Mouse (Mus musculus) R1 (cell line): ENCODE measurements at regions not wholly inside any gene's neighbourhood (a gene's known extent, or its start where the extent isn't known, plus 50 kb on each side); places are given as distances from the start of the nearest gene placed in this dataset.
A peak's percentile ranks its signal among the peaks of the same experiment; 100 is the strongest.

Experiments used
- DNase-seq: peaks from one replicate; pipeline ENCODE4 v3.0.0-alpha.2; 2018; ENCODE audit warnings: low read depth, low spot score

- no peak for DNase-seq
These were observed 82.1 kb downstream of the Snx18 start for GRCm38 (mm10) chr13:113536306-113536705.

- DNase-seq: no peak
These were observed 83.5 kb downstream of the Snx18 start for GRCm38 (mm10) chr13:113534664-113535455.

GRCm38 (mm10) chr13:113533884-113534445, 84.4 kb downstream of the Snx18 start:
- DNase-seq: no peak

- no peak for DNase-seq
These were observed 91.4 kb downstream of the Snx18 start for GRCm38 (mm10) chr13:113526997-113527396.

GRCm38 (mm10) chr13:113523503-113523902, 94.9 kb downstream of the Snx18 start:
- DNase-seq: peak; percentile 16

DNA sequence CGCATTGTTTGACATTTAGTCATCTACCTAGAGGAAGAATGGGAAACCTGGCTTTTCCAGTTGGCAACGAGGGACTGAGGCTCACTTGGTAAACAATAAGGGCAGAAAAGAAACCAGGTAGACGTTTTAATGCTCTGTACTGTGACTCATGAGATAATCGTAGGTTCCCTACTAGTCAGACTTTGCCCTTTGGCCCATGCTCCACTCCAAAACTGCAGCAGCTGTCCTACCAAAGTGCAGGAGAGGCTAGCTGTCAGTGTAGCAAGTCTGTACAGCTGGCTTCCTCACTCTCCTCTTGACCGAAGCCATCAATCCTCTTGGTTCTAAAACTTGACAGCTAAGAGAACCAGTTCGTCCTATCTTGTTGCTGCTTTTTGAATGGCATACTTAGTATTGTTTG, 100.2 kb downstream of the Snx18 start:
- no peak for DNase-seq

DNA sequence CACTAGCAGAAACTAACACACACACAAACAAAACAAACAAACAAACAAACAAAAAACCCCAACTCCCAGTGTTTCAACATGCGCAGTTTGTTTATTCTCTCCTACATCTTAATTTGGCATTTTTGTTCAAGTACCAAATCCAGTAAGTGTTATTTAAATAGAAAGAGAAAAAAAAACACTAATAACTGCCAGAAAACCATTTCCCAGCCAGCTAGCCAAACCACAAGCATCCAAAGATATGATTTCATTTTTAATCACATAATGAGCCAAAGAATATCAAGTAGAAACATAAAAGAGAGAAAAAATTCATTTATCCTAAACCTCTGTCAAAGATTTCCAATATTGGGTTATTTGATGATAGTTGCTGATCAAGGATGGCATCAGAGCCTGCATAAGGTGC, 102.3 kb downstream of the Snx18 start:
- no peak for DNase-seq

DNA sequence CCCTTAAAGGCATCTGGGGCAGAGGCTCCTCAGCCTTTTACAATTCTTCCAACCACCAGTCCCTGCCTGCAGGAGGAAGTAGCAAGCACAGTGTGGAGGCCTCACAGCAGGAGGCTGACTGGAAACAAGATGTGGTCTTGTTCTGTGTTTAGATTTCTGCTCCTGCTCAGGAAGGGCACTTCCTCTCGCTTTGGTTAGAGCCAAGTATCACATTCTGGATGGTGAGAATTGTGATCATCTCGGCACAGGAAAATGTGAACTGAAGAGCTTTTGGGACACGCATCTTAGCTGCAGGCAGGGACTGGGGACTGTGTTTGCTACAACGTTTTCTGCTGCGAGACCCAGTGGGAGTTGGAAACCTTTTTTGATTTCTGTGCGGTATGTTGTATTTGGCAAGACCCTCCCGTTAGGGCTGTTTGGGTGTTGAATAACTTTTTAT, 103.2 kb downstream of the Snx18 start:
- DNase-seq: peak; percentile 78

GRCm38 (mm10) chr13:113509403-113510185, 108.8 kb downstream of the Snx18 start:
- DNase-seq: no peak

DNA sequence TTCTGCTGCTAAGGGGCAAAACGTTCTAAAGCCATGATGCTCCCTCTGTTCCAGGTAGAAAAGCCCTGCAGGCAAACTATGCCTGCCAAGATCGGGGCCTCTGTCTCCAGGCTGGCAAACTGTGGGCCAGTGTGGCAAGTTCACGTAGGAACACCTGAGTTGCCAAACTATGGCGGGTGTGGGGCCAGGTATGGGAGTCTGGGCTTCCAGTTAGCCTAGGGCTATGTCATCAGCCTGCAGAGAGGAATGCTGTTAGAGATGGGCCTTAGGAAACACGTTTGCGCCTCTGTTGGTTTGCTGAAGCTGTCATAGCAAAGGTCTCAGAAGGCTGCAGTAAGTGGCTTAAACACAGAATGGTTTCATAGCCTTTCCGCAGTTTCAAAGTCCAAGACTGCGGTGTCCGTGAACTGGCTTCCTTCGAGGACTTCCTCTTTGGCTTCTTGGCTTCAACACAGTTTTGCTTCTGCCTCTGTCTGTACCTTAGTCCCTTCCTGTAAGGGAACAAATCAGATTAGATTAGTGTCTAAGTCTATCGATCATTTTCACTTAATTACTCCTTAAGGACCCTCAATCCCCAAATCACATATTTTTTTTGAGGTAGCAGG, 110.1 kb downstream of the Snx18 start:
- DNase-seq: no peak

GRCm38 (mm10) chr13:113502528-113502927, 115.8 kb downstream of the Snx18 start:
- DNase-seq: no peak

- DNase-seq: no peak
These were observed 116.3 kb downstream of the Snx18 start for GRCm38 (mm10) chr13:113502059-113502458.

DNA sequence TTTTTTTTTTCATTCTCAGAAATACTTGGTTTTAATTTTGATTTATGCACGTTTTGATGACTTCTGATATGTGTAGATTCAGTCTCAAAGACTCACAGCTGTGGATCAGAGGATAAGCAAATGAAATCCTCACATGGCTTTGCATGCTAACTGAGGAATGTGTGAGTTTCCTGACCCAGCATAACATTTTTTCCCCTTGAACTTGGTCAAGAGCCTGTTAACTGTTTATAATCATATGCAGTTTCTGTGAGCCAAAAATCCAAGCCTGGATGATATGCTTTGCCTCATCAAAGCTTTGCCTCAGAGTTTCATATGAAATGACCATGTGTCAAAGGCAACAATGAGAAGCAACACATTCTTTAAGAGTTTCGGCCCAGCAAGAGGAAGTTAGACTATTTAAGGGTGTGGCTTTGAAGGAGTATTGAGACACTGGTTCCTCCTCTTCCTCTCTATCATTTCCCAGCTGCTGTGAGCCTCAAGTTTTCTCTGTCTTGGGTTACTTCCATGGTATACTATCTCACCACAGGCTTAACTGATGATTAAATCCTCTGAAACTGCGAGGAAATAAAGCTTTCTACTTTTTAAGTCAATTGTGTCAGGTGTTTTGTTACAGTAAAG, 117.9 kb downstream of the Snx18 start:
- DNase-seq: no peak

- no peak for DNase-seq
These were observed 119.2 kb downstream of the Snx18 start for GRCm38 (mm10) chr13:113499079-113499710.

DNA sequence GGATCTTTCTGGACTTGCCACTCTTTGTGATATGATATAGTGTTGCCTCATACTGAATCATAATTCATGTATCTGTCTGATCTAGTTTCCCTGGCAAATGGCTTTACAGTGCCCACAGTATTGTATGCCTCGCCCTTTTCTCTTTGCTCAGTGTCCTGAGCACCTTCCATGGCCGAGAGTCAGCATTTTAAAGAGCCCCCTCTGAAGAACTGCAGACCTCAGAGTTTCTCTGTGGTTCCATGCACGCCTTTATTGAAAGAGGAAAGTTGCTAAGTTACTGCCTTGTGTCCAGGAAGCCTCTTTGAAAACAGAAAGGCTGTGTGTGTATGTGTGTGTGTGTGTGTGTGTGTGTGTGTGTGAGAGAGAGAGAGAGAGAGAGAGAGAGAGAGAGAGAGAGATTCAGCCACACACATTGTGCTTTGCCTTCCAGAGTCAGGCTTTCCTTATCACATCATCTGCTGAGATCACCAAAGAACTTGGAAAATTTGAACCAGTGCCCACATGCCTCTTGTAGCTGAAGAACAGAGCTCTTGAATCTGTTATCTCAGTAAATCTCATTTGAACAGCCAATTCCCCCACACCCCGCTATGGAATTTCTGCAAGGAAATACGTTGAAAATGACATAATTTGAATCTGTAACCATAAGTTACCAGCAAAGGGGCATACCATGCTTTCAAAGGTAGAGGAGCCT, 122.6 kb downstream of the Snx18 start:
- DNase-seq: no peak

DNA sequence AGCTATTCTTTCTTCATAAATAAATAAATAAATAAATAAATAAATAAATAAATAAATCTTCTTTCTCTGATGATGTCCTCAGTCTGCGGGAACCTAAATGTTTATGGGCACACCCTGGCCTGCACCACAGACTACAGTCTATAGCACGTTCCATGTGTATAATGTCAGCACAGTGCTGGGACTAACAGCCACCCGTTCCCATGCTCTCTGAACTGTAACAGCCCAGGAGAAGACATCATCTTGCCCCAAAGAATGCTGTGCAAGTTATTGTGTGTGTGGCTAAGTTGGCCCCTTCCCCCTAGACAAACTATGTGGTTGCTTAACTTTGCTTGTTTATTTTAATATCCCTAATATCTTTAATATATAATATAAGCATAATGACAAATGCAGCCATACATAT, 123.2 kb downstream of the Snx18 start:
- DNase-seq: no peak

DNA sequence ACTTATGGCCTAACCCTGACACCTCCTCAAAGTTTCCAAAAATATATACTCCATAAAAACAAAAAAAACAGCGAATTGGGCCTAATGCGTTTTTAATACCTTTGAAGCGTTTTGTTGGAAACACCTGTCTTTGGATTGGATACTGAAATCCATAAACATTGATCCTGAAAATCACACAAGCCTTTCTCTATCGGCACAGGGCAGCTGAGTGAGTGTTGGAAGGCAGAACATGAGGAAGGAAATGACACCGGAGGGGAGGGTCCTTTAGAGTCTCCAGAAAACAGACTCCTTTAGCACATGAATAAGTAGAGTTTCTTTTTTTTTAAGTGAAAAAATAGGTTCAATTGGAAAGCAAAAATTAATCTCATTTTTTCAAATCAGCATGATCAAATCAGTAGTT, 123.7 kb downstream of the Snx18 start:
- DNase-seq: no peak

- no peak for DNase-seq
These were observed 128.2 kb downstream of the Snx18 start for GRCm38 (mm10) chr13:113489951-113490822.

DNA sequence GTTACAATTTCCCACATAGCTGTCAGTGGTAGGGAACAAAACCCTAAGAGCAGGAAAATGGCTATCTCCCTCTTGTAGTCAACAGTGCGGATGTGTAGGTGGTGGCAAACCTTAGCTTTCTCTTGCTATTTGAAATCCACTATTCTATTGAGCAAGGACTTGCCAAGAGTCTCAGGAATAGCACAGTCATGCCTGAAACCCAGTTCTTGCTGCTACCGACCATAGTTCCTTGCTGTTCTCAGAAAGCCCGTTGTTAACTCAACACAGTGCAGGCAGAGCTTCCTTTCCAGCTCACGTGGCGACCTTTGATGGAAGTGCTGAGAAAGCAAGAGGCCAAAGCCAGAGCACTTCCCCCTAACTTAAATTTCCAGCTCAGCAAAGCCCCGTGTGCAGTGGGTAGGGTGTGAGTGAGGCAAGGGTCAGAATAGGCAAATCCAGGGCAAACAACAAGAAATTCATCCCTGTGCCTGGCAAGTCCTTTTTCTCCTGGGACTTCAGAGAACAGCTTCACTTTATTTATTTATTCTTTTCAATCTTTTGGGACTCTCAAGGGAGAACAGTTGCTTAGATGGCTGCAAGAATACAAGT, 131.9 kb downstream of the Snx18 start:
- no peak for DNase-seq
